Mouse (Mus musculus): ENCODE data around the gene Vav2. TPM values are rescaled to one million over a fixed set of nuclear protein-coding genes. Genes with fewer than 3 reads are reported as not detected.

Gene Vav2
- total RNA-seq, 2 experiments from 2014 or later = 6.3 to 7.2 TPM

GRCm38 (mm10) chr2:27327886-27328285 lies 98.9 kb downstream of the Vav2 start:
- no peak for ATAC-seq (replicated peaks; ENCODE audit: poor library complexity, severe bottlenecking)

- ATAC-seq (replicated peaks; ENCODE audit: poor library complexity, severe bottlenecking) = peak; percentile 65
Observed at GRCm38 (mm10) chr2:27327076-27327475, 99.8 kb downstream of the Vav2 start.

- no peak for ATAC-seq (replicated peaks; ENCODE audit: poor library complexity, severe bottlenecking)
Observed at GRCm38 (mm10) chr2:27326357-27326756, 100.5 kb downstream of the Vav2 start.

- no peak for ATAC-seq (replicated peaks; ENCODE audit: poor library complexity, severe bottlenecking)
Observed at GRCm38 (mm10) chr2:27324690-27325089, 102.1 kb downstream of the Vav2 start.

- ATAC-seq (replicated peaks; ENCODE audit: poor library complexity, severe bottlenecking) = no peak
Observed at GRCm38 (mm10) chr2:27321431-27321875, 105.4 kb downstream of the Vav2 start.

GRCm38 (mm10) chr2:27320820-27321219 lies 106.0 kb downstream of the Vav2 start:
- ATAC-seq (replicated peaks; ENCODE audit: poor library complexity, severe bottlenecking) = no peak

GRCm38 (mm10) chr2:27318606-27319005 lies 108.2 kb downstream of the Vav2 start:
- no peak for ATAC-seq (replicated peaks; ENCODE audit: poor library complexity, severe bottlenecking)

GRCm38 (mm10) chr2:27318197-27318596 lies 108.6 kb downstream of the Vav2 start:
- ATAC-seq (replicated peaks; ENCODE audit: poor library complexity, severe bottlenecking) = 0 out of 2 replicates have a peak, but pooled peaks have one; percentile 21

GRCm38 (mm10) chr2:27316167-27316566 lies 110.7 kb downstream of the Vav2 start:
- ATAC-seq (replicated peaks; ENCODE audit: poor library complexity, severe bottlenecking) = no peak

- no peak for ATAC-seq (replicated peaks; ENCODE audit: poor library complexity, severe bottlenecking)
Observed at GRCm38 (mm10) chr2:27314269-27314668, 112.6 kb downstream of the Vav2 start.

GRCm38 (mm10) chr2:27312500-27312899 lies 114.3 kb downstream of the Vav2 start:
- ATAC-seq (replicated peaks; ENCODE audit: poor library complexity, severe bottlenecking) = no peak

GRCm38 (mm10) chr2:27311606-27312005 lies 115.2 kb downstream of the Vav2 start:
- ATAC-seq (replicated peaks; ENCODE audit: poor library complexity, severe bottlenecking) = peak; percentile 93

- ATAC-seq (replicated peaks; ENCODE audit: poor library complexity, severe bottlenecking) = no peak
Observed at GRCm38 (mm10) chr2:27310908-27311307, 115.9 kb downstream of the Vav2 start.

GRCm38 (mm10) chr2:27310221-27310620 lies 116.6 kb downstream of the Vav2 start:
- no peak for ATAC-seq (replicated peaks; ENCODE audit: poor library complexity, severe bottlenecking)

- no peak for ATAC-seq (replicated peaks; ENCODE audit: poor library complexity, severe bottlenecking)
Observed at GRCm38 (mm10) chr2:27306628-27307027, 120.2 kb downstream of the Vav2 start.

GRCm38 (mm10) chr2:27304741-27305140 lies 122.1 kb downstream of the Vav2 start:
- no peak for ATAC-seq (replicated peaks; ENCODE audit: poor library complexity, severe bottlenecking)

- ATAC-seq (replicated peaks; ENCODE audit: poor library complexity, severe bottlenecking) = no peak
Observed at GRCm38 (mm10) chr2:27304074-27304473, 122.8 kb downstream of the Vav2 start.

GRCm38 (mm10) chr2:27301444-27302111 lies 125.3 kb downstream of the Vav2 start:
- no peak for ATAC-seq (replicated peaks; ENCODE audit: poor library complexity, severe bottlenecking)

- ATAC-seq (replicated peaks; ENCODE audit: poor library complexity, severe bottlenecking) = no peak
Observed at GRCm38 (mm10) chr2:27300725-27301443, 125.9 kb downstream of the Vav2 start.

- no peak for ATAC-seq (replicated peaks; ENCODE audit: poor library complexity, severe bottlenecking)
Observed at GRCm38 (mm10) chr2:27296656-27297406, 130.0 kb downstream of the Vav2 start.

- ATAC-seq (replicated peaks; ENCODE audit: poor library complexity, severe bottlenecking) = no peak
Observed at GRCm38 (mm10) chr2:27294777-27295176, 132.1 kb downstream of the Vav2 start.

Measured in granulocyte monocyte progenitor cell, adult 5-6 weeks (primary cell).